Mouse (Mus musculus) cerebellum, postnatal 36 days (tissue): Measurements from ENCODE around the gene Rasal1.

Experiments
- DNase-seq, 2 experiments: peaks; one replicate each; pipeline ENCODE4 v3.0.0; 2021 to 2022; ENCODE audit warnings: mixed read lengths in 2 of 2

Rasal1 gene

DNA sequence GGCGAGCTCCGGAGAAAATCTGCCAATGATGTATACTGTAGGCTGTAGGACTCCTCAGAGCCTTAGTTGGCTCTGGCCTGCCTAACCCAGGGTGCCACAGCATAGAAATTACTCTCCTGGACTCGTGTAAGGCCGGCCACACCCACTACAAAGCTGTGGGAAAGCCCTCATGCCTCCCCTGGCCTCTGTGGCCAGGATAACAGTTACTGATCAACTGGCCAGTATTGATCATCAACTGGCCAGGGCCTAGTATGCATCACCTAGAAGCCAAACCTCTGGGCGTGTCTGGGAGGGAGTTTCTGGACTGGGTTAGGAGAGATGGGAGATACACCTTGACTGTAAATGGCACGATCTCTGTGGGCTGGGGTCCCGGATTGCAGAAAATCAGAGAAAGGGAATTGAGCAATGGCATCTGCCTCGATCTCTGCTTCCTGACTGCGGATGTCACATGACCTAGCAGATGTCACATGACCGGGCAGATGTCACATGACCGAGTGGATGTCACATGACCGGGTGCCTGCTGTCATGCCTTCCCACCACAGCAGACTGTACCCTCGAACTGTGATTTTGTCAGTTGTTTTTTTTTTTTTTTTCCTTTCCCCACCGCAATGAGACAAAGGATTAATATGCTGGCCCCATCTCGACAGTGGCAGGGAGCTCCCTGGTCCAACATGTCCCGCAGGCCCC, 47.6 kb downstream of the Rasal1 start:
- no peak for DNase-seq

DNA sequence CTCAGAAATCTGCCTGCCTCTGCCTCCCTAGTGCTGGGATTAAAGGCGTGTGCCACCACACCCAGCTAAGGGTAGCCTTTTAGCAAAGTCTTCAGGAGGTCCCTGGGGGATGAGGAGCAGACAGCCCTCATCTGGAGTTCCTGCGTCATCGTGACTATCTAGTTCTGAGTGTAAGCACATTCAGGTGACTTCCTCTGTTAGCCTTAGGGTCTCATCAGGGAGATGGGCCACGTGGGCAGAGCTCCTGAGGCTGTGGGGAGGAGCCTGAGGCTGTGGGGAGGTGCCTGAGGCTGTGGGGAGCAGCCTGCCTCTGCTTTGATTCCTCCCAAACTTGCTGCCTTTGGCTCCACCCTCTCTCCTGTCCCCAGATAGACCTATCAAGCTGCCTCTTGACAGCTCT, 48.3 kb downstream of the Rasal1 start:
- DNase-seq, result no peak

GRCm38 (mm10) chr5:120698181-120698580, 49.6 kb downstream of the Rasal1 start:
- no peak for DNase-seq

DNA sequence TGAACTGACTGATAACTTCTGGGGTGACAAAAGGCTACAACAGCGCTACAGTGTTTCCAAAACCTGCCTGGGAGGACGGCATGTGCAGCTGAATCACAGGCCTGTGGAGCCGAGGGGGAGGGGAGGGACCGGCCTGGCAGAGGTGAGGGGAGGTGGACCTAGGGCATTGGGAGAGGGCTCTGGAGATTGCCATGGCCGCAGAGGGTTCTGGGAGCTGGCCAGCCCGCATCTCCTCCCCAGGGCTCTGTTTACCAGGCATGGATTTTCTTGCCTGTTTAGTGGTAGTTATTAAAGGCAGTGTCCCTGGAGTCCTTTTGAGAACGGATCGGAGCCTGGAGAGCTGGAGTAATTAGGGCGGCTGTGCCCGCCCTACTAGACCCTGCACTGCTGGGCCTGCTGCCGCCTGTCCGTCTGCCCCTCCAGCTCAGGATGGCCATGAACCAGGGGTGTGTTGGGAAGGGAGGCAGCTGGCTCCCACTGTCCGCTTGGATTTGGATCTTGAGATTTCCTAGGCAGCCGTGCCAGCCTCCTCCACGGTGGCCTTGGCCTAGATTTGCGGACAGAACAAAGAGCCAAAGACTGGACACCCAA, 50.3 kb downstream of the Rasal1 start:
- peak; percentile 52 to 58 for DNase-seq

GRCm38 (mm10) chr5:120700996-120701790, 52.6 kb downstream of the Rasal1 start:
- DNase-seq, result no peak

GRCm38 (mm10) chr5:120702421-120702820, 53.8 kb downstream of the Rasal1 start:
- peak; percentile 64 to 71 for DNase-seq

DNA sequence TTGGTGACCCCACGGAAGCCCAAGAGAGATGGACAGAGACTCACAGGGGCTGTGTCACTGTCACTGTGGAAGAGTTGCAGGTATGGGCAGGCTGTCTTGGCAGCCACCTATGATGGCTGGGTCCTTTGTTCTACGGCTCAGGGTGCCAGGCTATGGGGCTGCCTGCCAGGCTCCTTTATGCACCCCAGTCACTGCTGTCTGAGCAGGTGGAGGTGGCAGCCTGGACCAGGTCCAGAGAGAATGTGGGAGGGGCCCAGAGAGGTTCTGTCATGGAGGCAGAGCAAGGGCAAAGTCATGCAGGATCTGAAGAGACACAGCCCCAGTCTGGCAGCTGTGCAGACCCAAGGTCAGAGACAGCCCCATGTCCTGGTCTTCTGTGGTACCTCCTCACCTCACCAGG, 54.4 kb downstream of the Rasal1 start:
- peak; percentile 78 to 87 for DNase-seq

DNA sequence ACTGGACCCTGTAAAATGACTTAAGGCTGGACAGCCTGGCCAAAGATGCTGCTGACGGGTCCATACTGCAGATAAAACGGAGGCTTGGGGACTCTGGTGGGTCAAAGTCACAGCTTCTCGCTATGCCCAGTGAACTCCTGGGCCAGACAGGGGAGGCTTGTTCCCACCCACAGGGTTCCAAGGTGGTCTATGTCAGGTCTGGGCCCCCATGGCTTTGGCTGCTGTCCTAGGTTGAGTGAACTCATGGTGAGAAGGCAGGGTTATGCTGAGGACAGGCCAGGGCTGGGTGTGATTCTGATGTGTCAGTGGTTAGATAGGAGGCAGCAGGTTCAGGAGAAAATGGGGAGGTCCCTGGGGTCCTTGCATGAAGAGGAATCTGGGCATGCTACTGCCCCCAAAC, 55.0 kb downstream of the Rasal1 start:
- DNase-seq, result no peak

DNA sequence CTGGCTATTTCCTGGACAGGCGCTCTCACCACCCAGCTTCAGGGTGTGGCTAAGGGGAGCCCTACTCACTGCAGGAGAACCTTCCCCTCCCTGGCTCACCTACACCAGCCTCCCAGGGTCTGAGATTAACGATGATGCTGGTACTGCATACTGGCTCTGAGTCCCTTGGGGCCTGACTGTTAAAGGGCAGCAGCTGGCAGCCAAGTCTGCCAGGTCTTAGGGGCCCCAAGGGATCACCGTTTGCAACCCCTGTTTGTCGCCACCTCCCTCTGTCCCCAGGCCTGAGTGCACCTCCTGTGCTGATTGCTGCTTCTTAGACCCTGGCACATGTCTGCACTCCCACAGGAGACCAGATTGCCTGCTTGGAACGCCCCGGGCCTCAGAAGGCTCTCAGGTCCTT, 55.8 kb downstream of the Rasal1 start:
- DNase-seq, result no peak

- peak in 1 of 2 experiments; percentile 59 for DNase-seq
These were observed 57.9 kb downstream of the Rasal1 start for GRCm38 (mm10) chr5:120706541-120706940.

DNA sequence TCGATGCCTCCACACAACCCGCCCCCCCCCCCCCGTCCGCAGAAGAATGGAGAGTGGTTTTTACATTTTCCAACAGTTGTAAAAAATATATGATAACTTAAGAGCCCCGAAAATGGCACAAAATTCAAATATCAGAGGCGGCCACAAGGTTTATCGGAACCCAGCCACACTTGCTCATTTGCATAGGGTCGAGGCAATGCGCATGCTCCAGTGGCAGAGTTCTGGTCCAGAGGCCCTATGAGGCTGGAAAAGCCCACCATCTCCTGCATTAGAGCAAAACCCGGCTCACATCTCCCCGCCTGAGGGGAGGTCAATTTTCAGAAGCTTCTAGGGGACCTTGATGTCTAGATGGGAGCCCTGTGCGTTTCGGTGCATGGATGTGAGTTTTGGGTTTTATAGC, 58.4 kb downstream of the Rasal1 start:
- DNase-seq, result no peak

- peak; percentile 61 to 62 for DNase-seq
These were observed 61.7 kb downstream of the Rasal1 start for GRCm38 (mm10) chr5:120710161-120710825.

GRCm38 (mm10) chr5:120710826-120711248, 62.2 kb downstream of the Rasal1 start:
- peak in 1 of 2 experiments; percentile 50 for DNase-seq

DNA sequence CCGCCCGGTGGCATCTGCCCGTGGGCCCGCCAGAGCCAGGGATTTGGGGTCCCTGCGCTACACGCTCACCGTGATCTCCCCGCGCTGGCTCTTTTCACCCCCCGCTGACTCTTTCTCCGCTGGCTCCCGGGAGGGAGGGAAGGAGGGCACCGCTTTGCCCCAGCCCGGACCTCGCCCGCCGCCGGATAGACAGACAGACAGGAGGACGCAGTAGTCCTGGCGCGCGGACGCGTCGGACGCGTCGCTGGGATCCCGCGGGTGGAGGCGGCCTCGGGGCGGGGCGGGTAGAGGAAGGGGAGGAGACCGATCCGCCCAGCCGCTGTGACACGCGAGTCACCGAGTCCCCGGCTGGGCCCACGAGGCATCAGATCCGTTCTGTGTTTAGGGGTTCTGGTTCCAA, 62.8 kb downstream of the Rasal1 start:
- DNase-seq, result peak; percentile 75 to 79

- no peak for DNase-seq
These were observed 63.2 kb downstream of the Rasal1 start, which contains the start of gene Dtx1 for GRCm38 (mm10) chr5:120711827-120712226. TSS of gene Dtx1 (minus strand) at chr5:120711927.

DNA sequence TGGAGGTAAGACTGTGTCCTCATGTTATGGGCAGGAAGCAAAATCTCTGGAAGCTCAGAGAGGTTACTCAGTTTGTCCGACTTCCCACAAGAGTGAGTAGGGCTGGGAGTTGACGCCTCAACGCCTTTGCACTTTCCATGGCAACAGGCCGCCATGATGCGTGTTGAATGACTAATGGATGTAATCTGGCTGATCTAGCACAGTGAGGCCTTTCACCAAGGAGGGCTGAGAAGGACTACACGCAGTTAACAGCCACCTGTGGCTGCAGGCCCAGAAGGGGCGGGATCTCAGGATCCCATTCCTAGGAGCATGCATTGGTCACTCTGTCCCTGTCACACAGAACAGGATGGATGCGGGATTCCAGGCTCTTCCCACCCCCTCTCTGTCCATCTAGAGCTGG, 64.1 kb downstream of the Rasal1 start:
- DNase-seq, result no peak

GRCm38 (mm10) chr5:120714314-120714713, 65.7 kb downstream of the Rasal1 start:
- DNase-seq, result peak; percentile 88 to 89

GRCm38 (mm10) chr5:120717136-120717535, 68.5 kb downstream of the Rasal1 start:
- DNase-seq, result no peak

DNA sequence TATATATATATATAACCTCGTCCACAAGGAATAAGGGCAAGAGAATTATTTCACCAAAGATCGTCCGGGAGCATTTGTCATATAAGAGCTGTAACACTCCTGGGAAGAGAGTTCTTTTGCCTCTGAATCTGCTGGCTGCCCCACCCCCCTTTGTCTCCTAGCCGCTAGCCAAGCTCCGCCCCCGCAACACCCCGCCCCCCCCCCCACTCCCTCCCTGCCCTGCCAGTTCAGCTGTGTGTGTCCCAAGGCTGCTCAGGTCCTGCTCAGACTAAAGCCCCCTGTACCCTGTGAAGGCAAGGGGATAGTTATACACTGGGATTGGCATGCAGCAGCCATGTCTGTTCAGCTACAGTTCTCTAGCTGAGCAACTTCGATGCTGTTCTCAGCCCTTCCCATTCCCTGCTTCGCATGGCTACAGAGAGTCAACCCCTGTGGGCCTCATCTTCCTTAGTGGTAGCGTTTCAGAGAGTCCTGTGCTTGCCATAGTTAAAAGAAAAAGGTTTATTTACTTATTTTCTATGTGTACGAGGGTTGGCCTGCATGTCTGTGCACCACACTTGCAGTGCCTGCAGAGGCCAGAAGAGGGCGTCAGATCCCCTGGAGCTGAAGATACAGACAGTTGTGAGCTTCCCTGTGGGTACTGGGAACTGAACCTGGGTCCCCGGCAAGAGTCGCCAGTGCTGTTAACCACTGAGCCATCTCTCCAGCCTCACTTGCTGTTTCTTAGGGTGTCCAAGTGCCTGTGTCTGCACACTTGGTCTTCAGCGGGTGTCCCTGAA, 70.2 kb downstream of the Rasal1 start:
- DNase-seq, result no peak

- no peak for DNase-seq
These were observed 72.4 kb downstream of the Rasal1 start for GRCm38 (mm10) chr5:120721005-120721404.

- no peak for DNase-seq
These were observed 77.3 kb downstream of the Rasal1 start for GRCm38 (mm10) chr5:120725811-120726455.
